Mouse (Mus musculus): ENCODE data around the gene Pip4k2c.

GRCm38 (mm10) chr10:127233141-127233540 lies 21.8 kb upstream of the Pip4k2c start:
- TF ChIP-seq POLR2A (IDR thresholded peaks at IDR 0.05; ENCODE audit: borderline replicate concordance, insufficient read depth, low read length) (no peak), CTCF (IDR thresholded peaks at IDR 0.05; ENCODE audit: borderline replicate concordance, insufficient read depth, low read depth, low read length) (peak; percentile 39; the same call in 1 of the 2 replicates)
